Mouse (Mus musculus) cerebellum, postnatal 14 days (tissue): ENCODE results near the gene Tex16.

Experiments
- DNase-seq, 2 experiments: peaks; one replicate each; pipeline ENCODE4 v3.0.0; 2021; ENCODE audit warnings: mixed read lengths in 2 of 2

Gene Tex16

DNA sequence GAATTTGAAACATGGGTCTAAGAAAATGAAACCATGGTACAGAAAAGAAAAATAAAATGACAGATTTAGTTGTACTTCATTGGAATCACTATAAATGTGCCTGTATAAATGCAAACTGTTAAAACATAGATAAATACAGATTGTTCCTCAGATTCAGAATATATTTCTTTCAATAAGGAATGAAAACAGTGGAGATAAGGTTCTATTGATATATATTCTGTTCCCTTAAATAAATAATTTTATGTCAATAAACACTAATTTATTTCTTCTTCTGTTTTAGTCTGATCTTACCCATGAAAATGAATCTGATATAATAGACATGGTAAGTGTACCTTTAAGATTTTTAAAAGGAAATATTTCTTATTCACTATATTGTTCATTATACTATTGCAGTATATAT is at the start of gene Tex16:
Gene Tex16 (plus strand): TSS at position 301 of the 400 bp plus-strand sequence.
- no peak for DNase-seq

DNA sequence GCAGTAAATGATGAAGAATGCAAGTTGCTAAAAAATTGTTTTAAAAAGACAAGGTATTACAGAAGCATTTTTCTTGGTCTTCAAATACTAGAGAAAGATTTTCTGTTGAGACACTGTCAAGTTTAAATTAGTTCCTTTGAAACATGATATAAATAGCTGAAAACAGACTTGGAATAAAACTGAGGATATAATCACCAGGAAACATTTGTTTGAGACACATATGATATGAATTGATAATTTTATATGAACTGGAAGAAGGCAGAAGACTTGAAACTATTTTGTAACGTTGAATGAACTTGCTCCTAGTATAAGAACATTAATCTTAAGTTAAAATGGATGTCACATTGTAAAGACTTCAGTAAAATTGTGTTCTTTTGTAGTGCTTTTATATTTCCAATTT is 11.1 kb upstream of the Tex16 start:
- no peak for DNase-seq
